Mouse (Mus musculus) T-cell, adult 2 months (primary cell): Measurements from ENCODE around the gene Olfr486.
"Not testable (repeated sequence)": the region's sequence is repeated elsewhere in the genome, so short reads cannot be mapped to it uniquely, and the experiment has no call there.

Experiments used
- DNase-seq: peaks from one replicate; pipeline ENCODE4 v3.0.0; 2022; ENCODE audit warnings: low spot score

Olfr486 gene

GRCm38 (mm10) chr7:108172642-108173041, at the start of gene Olfr486:
TSS of gene Olfr486 (minus strand) at chr7:108172742.
- DNase-seq = not testable (repeated sequence)

- DNase-seq = not testable (repeated sequence)
Observed at GRCm38 (mm10) chr7:108214536-108214935, 42.0 kb upstream of the Olfr486 start, which contains the start of gene Olfr487. TSS of gene Olfr487 (minus strand) at chr7:108214636.

DNA sequence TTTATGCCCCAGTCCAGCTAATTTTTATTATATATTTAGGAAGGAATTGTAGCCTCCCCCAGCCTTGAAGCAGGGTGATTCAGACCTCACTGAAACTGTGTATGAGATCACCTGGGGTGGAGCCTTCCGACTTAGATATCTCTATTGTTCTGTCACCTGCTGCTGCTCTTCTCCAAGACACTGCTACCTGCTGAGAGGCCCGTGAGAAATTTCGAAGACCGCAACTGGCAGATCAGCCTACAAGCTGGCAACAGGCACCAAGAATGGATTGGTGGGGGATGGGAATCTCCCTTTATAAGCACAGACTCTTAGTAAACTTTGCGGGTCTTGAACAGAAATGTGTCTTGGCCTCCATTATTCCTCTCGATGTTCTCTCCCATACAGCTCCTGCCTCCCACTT, 24.4 kb upstream of the Olfr486 start:
- no peak for DNase-seq

- not testable (repeated sequence) for DNase-seq
Observed at GRCm38 (mm10) chr7:108196337-108196736, 23.8 kb upstream of the Olfr486 start.

- not testable (repeated sequence) for DNase-seq
Observed at GRCm38 (mm10) chr7:108192714-108193113, 20.2 kb upstream of the Olfr486 start.

DNA sequence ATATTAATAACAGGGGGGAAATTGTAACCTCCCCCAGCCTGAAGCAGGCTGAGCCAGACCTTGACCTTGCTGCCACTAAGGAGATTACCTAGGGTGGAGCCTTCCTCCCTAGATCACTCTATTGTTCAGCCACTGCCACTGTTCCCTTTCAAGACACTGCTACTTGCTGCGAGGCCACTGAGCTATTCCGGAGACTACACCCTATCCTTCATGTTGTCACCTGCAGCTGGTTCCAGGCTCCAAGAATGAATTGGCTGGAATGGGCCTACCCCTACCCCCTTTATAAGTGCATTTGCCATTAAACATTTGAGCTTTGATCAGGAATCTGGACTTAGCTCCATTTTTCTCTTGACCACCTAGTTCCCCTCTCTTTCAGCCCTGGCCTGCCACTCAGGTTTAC, 18.7 kb upstream of the Olfr486 start:
- not testable (repeated sequence) for DNase-seq

DNA sequence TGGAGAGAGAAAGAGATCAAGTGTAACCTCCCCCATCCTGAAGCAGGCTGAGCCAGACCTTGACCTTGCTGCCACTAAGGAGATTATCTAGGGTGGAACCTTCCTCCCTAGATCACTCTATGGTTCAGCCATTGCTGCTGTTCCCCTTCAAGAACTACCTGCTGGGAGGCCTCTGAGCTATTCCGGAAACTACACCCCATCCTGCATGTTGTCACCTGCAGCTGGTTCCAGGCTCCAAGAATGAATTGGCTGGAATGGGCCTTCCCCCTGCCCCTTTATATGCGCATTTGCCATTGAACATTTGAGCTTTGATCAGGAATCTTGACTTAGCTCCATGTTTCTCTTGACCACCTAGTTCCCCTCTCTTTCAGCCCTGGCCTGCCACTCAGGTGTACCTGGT, 12.7 kb upstream of the Olfr486 start:
- DNase-seq = not testable (repeated sequence)

GRCm38 (mm10) chr7:108184401-108184800, 11.9 kb upstream of the Olfr486 start:
- not testable (repeated sequence) for DNase-seq

DNA sequence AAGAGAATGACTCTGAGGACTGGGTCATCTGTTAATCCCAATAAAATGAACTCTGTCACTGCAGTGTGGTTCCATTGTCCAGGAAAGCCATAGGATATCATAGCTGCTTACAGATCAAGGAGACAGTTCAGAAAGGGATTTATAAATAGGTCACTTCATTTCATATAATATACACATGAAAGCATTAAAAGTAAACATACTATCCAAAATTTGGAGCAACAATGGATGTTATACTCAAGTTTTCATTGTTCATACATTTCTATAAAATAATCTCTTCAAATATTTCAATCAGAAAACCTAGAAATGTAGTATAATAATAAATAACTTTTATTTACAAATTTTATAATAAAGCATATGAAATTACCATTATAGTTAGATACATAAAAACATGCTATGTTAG, 12.8 kb downstream of the Olfr486 start, which contains the start of gene Olfr485:
Gene Olfr485 (minus strand): TSS at position 101 of the 400 bp plus-strand sequence.
- DNase-seq = no peak

DNA sequence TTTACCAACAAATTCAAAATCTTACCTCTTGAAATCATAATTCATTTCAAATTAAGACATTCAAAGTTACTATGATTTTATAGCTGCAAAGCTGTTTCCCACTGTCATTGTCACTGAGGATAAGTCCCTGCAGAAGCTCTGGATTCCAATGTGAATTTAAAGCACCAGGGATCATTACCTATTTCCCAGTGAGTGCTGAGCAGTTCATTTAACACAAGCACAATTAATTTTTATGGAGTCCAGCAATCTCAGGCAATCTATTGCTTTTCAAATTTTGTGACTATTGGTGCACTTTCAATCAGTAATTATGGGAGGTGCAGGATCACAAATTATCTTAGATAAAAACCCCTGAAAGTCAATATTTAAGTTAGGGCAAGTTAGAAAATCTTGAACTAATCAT, 45.2 kb downstream of the Olfr486 start, which contains the start of gene Olfr484:
Gene Olfr484 (minus strand): TSS at position 101 of the 400 bp plus-strand sequence.
- DNase-seq = no peak
